Mouse (Mus musculus): ENCODE measurements around the gene Hist1h2bj.

The Hist1h2bj gene

GRCm38 (mm10) chr13:22042568-22043502, at the start of gene Hist1h2bj, which contains the start of gene Hist1h2ag:
TSS of gene Hist1h2bj (plus strand) at chr13:22043214.
TSS of gene Hist1h2ag (minus strand) at chr13:22042944.
- DNase-seq: peak; percentile 63 to 71

DNA sequence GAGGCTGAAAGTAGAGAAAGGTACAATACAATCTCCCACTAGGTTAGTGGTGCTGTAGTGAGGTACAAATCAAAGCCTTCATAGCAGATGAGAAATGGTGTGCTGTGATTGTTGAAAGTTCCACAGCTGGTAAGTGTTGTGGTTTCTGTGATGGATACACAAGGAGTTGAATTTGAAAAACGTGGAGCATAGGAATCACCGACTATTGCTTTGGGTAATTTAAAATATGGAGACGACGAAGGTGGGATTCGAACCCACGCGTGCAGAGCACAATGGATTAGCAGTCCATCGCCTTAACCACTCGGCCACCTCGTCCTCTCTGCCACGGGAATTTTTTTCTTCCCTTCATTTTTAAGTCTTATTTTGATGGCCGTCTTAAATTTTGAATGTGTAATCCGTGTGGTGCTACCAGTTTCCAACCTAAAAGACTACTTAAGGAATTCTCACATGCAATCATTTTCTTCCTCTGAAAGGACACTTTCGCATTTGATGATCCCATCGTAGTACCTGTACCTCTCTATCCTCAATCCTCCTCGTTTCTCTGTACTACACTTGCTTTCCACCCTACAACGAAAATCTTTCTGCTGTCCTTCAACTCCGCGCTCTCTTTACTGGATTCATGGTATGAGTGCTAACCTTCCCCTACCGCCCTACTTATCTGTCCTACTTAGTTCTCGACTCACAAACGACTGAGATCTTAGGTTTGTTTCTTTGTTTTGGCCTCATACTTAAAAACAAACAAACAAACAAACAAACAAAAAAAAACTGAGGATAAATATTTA, 48.9 kb upstream of the Hist1h2bj start:
- DNase-seq: peak in 1 of 2 experiments; percentile 32

- DNase-seq: no peak
Observed at GRCm38 (mm10) chr13:21994896-21995295, 48.1 kb upstream of the Hist1h2bj start.

DNA sequence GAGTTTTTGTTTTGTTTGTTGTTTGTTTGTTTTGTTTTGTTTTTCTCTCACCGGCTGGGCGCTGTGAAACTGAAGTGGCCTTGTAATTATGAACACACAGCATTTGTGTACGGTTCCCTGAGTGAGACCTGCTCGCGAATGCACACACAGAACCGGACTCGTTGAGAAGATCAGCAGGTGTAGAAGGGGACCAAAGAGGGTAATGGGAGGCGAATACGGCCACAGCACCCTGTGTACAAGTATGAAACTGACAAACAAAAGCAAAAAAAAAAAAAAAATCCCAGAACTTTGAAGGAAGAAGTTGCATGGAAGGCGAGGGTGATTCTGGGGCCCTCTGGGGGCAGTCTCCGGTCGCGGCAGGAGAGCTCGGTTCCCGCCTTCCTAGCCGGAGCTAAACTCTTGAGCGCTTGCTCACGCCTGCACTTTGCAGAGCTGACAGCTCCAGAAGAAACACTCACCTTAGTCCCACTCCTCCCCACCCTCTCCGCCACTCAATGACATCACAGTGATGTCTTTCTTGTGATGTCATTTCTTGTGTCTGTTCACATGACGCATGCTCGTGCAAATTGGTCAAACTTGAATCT, 47.6 kb upstream of the Hist1h2bj start:
- DNase-seq: peak in 1 of 2 experiments; percentile 43

DNA sequence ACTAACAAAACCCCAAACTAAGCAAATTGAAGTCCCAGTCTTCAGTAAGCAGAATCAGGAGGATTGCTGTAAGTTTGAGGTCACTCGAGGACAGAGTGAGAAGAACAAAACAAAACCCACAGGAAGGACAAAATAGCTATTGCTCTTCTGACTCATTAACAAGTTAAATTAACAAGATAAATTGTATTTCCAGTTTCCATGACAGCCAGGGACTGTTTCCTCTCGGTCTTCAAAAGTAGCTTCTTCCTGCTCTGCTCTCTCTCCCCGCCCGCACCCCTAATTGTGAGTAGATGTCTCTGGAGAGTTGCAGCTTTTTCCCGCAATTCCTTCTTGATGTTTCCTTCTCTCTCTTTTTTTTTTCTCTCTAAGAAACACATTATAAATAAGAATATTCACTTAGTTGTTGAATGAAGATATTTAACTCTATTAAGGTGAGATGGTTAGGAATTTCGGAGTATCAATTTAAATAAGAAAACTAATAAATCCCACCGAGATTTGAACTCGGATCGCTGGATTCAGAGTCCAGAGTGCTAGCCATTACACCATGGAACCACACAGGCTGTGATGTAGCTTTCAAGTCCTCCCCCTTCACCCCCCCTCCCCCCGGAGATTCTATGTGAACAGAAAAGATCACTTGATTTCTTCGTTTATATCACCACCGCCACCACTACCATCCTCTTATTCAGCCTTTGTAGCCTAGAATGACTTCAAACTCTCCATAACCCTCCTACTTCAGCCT, 46.7 kb upstream of the Hist1h2bj start:
- no peak for DNase-seq

- no peak for DNase-seq
Observed at GRCm38 (mm10) chr13:21996840-21997185, 46.2 kb upstream of the Hist1h2bj start.

DNA sequence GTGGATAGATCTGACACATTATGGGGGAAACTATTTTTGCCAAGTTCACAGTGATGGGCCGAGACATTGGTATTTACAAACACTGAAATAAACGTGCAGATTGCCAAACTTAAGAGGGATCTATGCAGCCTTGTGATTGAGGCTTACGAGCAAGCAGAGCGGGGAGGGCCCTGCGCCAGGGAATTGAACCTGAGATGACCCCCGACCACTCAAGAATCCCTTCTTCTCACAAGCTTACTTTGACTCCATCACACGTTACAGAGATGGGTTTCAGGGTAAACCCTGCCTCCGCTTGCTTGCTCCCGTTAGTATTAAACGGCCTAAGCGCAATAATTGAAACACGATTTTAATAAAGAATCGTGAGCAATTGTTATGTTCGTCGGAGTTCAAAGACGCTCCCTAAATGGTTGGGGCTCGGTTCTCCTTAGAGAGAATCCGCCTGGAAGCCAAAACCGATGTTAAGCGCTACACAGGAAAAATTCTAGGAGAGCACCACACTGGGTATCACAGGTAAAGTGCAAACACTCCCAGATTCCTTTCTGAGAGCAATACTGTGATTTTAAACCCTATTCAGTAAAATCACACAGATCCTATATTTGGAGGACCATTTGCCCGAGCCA, 45.7 kb upstream of the Hist1h2bj start:
- no peak for DNase-seq

DNA sequence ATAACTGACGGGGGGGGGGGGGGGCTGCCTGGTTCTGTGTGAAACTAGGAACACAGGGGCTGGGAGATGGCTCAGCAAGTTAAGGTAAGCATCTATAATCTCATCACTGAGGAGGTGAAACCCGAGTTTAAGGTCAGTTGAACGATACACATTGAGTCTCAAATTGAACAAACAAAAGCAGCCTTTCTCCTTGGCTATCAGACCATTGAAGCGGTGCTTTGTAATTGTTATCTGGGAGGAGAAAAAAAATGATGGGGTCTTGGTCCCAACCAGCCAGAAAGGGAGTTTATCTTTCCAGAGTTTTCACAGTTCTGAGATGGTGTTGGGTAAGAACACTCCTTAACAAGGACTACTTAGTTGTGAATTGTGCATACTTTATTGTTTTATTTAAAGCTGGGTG, 45.2 kb upstream of the Hist1h2bj start:
- no peak for DNase-seq

DNA sequence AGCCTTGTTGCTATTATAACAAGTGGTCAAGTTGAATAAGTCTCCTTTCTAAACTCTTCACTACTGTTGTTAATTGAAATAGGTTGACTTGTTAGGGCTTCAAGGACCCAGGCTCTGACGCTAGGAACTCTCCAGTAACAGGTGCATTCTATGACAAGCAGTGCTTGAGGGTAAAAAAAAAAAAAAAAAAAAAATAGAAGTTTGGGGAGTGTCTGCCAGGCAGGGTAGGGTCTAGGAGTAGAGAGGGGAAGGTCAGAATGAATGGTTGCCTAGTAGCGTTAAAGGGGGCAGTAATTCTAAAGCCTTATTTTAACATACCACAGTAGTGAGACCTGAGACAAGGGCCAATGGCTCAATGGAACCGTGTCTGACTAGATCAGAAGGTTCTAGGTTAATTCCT, 44.6 kb upstream of the Hist1h2bj start:
- no peak for DNase-seq

- no peak for DNase-seq
Observed at GRCm38 (mm10) chr13:21999147-21999546, 43.9 kb upstream of the Hist1h2bj start.

DNA sequence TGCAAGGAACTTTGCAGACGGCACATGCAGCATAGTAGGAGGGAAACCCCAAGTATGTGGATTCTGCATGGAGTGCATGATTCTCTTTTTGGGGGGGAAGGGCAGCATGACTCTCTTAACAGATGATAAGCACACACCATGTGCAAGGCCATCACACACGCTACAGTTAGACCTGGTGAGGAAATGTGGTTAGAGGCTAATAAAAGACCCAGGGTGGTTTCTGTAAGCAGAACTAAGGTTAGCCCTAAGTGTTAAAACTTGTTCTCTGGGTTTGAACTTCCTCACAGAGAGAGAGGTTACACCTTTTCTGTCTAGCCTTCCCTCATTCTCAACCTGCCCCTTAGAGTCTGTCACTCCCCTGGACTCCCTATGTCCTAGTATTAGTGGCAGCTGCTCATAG, 41.7 kb upstream of the Hist1h2bj start:
- DNase-seq: no peak

- no peak for DNase-seq
Observed at GRCm38 (mm10) chr13:22001823-22002222, 41.2 kb upstream of the Hist1h2bj start.

- peak; percentile 46 to 61 for DNase-seq
Observed at GRCm38 (mm10) chr13:22005605-22006333, 37.2 kb upstream of the Hist1h2bj start.

DNA sequence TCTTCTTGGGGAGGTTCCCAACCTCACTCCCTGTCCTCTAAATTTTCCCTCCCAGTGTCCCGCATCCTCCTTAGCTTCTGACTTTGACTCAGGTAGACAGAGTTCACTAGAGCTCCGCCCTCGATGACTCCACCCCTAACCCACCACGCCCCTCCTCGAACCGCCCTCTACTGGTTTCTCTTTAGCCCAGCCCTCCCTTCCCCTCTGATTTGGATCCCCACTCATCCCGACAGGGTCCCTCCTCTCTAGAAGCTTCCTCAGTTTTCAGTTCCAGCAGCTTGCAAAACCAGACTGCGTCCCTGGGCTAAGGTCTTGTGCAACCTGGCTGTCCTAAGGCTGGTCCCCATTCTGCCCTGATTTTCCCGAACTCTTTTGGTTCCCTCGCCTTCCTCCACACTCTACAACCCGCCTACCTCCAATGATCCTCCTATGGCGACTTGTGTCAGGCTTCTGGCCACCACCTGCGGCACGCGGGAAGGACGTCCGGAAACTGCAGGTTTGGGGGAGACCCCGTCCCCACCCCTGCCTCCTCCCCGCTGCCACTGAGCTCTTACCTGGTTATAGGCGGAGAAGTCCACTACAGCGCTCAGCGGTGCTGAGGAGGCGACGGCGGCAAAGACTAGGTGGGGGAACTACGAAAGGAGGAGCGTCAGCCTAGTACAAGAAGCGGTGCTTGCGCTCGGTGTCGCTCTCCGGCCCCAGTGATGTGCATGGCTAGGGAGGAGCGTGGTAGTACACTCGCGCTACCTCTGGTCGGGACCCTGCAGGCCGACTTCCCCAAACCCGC, 36.5 kb upstream of the Hist1h2bj start:
- DNase-seq: peak; percentile 60 to 76

DNA sequence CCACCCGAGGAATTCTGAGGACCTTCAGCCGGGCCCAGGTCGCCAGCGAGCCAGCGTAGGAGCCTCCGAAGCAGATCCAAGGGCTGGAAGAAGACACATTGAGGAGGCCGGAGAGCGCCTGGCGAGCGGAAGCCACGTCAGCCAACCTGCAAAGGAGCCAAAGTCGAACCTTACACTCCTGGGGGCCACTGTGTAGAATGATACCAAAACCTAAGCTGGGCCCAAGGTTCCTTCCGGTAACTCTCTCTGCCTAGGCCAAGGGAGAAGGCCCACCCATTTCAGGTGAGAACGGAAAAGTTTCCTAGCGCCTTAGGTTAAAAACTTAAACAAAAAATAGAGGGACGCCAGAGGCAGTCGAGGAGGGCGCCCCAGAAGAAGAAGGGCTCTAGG, 35.9 kb upstream of the Hist1h2bj start:
- no peak for DNase-seq

DNA sequence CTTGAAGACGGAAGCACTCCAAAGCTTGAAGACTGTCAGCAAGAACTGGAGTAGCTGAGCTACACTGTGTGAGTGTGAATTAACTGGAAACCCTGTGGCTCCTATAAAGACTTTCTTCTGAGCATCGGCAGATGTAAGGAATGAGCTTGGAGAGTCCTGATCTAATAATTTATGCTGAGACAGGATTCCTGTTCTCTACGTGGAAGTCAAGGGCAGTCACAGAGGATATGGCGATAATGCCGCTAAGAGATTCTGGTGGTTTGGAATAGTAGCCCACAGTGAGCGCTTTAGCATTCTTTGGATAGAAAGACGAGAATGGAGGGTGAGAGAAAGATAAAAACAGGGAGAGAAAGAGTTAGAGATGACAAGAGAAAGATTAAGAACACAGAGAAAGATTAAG, 35.1 kb upstream of the Hist1h2bj start:
- DNase-seq: no peak

DNA sequence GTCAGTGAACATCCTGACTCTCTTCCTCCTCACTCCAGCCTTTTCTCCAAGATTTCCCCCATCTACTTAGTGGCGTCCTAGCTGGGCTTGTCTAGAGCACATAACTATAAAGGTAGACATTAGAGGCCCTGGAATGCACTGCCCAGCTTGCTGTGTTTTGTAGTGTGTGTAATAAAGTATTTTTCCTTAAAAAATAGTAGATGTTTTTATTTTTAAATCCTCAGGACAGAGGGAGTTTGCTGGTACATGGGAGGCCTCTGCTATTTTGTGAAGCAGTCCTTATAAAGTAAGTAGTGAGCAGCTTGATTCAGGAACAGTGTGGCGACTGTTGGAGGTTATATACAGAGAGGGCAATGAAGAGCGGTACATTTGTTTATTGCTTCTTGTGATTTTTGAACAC, 34.3 kb upstream of the Hist1h2bj start:
- no peak for DNase-seq

GRCm38 (mm10) chr13:22009642-22010041, 33.4 kb upstream of the Hist1h2bj start, which contains the start of gene Prss16:
TSS of gene Prss16 (minus strand) at chr13:22009742.
- no peak for DNase-seq

DNA sequence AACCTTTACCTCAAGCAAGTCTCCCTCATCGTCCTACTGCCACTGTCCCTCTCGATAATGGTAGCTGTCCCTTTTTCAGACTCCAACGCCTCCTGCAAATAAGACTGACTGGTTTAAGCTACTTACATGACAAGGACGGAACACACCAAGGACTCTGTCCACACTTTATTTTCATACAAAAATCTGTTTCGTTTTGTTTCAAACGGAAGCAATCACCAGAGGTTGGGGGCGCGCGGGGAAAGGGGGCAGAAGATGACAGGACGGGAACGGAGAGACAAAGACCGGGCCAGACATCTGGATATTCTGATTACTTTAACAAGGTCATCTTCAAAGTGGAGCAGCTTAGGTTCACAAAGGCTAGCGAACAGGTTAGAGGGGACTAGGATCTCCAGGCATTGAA, 29.3 kb upstream of the Hist1h2bj start:
- DNase-seq: no peak

DNA sequence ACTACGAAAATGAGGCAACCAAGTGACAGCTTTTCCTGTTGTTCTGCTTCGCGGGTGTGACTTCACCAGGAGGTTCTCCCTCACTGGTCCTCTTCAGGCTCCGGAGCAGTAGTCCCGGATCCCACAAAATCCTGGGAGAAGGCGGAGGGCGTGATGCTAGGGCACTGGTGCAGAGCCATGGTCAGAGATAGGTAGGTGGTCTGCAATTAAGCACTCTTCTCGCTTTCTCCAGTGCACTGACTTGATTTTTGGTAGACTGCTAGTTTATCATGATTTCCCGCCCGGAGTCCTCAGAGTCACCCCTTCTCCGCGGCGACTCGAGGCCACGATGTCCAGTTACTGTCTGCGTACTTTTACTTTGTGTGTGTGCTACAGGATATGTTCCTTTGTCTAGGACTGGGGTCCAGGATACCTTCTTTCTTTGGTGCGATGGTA, 28.6 kb upstream of the Hist1h2bj start:
- DNase-seq: no peak

Measured in spleen, adult 18-20 months (tissue).